In the genomic region with DNA sequence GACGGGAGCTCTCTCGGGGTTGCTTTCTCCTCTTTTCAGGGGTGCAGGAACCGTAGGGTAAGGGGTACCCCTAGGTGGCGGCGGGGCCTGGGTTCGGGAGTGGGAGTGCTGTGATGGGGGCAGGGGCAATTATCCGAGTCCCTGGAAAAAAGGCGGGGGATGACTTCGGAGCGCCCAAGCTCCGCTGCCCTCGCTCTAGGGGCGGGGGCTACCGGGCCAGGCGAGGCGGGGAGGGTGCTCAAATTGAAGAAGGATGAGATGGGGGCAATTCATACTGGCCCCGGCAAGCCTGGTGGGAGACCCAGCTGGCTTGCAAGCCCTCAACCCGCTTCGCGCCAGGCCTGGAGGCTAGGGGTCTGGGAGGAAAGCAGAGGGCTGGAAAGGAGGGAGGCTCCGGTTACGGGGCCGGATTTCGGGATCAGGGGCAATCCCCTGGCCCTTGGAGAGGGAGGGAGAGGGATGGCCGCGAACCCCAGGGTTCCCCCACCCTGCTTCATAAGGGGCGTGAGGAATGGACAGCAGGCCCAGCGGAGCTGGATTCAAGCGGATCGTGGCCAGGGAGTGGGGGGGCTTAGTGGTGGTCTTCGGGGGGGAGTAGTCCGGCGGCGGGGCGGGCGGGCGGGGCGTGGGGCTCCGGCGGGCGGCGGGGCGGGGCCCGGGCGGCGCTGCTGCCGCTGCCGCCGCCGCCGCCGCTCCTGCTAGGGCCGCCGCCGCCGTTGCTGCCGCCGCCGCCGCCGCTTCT, we compare ENCODE assay signal across 8 mouse cellular contexts. TPM values are rescaled to one million over a fixed set of nuclear protein-coding genes. Genes with fewer than 3 reads are reported as not detected.
DNase-seq lines count a peak whose midpoint lies in the region; ATAC-seq and TF ChIP-seq lines count a peak whose summit lies in the region.

No protein-coding gene starts in this region.

- no peaks in the 10 kb centered on the region for H3K36me3 ChIP-seq in megakaryocyte, embryonic 14.5 days (replicated peaks; ENCODE audit: low read length)
- no peaks in the 10 kb centered on the region for H3K36me3 ChIP-seq in forebrain, postnatal 0 days (ENCODE audit: insufficient read depth)
- no peaks in the 10 kb centered on the region for H3K36me3 ChIP-seq in intestine, embryonic 16.5 days (ENCODE audit: control insufficient read depth, insufficient read depth, low read length)
- no peaks in the 10 kb centered on the region for H3K36me3 ChIP-seq in lung, embryonic 15.5 days

- peaks cover 38% of the 10 kb centered on the region for H3K27me3 ChIP-seq in megakaryocyte, embryonic 14.5 days (replicated peaks)
- H3K27me3 ChIP-seq in forebrain, postnatal 0 days (ENCODE audit: insufficient read depth, low read length): no peaks in the 10 kb centered on the region
- H3K27me3 ChIP-seq in intestine, embryonic 16.5 days (replicated peaks; ENCODE audit: control insufficient read depth, insufficient read depth, low read length): no peaks in the 10 kb centered on the region
- H3K27me3 ChIP-seq in lung, embryonic 15.5 days: peaks cover 9% of the 10 kb centered on the region; the same call in 1 of the 2 replicates

- peaks cover 11% of the 10 kb centered on the region for H3K9me3 ChIP-seq in megakaryocyte, embryonic 14.5 days
- no peaks in the 10 kb centered on the region for H3K9me3 ChIP-seq in forebrain, postnatal 0 days (ENCODE audit: low read length)
- H3K9me3 ChIP-seq in intestine, embryonic 16.5 days (ENCODE audit: control insufficient read depth, low read length): no peaks in the 10 kb centered on the region
- H3K9me3 ChIP-seq in lung, embryonic 15.5 days: no peaks in the 10 kb centered on the region

- H3K27ac ChIP-seq in forebrain, postnatal 0 days (ENCODE audit: low read depth, low read length): peak overlapping the region; percentile 78
- H3K27ac ChIP-seq in intestine, embryonic 16.5 days (ENCODE audit: low read length): peak overlapping the region; percentile 45
- peak overlapping the region; percentile 61 for H3K27ac ChIP-seq in lung, embryonic 15.5 days

- H3K9ac ChIP-seq in forebrain, postnatal 0 days: peak overlapping the region; percentile 57
- H3K9ac ChIP-seq in intestine, embryonic 16.5 days (ENCODE audit: low read depth, low read length): peak overlapping the region; percentile 70
- H3K9ac ChIP-seq in lung, embryonic 15.5 days: peak overlapping the region; percentile 50

- DNase-seq in cerebellum, adult 11-12 months: peak; percentile 59
- DNase-seq in forebrain, postnatal 0 days: peak; percentile 34
- peak; percentile 37 to 45 for DNase-seq in spleen, postnatal 10 days (ENCODE audit: low spot score in 2 of 2)
- no peak for DNase-seq in ovary, adult 18-20 months (ENCODE audit: low spot score)

- 27% methylated on average over 37 of the region's 61 CpGs for WGBS in forebrain, postnatal 0 days
- 9% methylated on average over 26 of the region's 61 CpGs for WGBS in intestine, embryonic 16.5 days
- WGBS in lung, embryonic 15.5 days: 12% methylated on average over 31 of the region's 61 CpGs

- ATAC-seq in megakaryocyte, adult 5-6 weeks (ENCODE audit: poor library complexity, severe bottlenecking): no peak
- ATAC-seq in forebrain, postnatal 0 days: no peak
- no peak for ATAC-seq in intestine, embryonic 16.5 days
- ATAC-seq in lung, embryonic 15.5 days (ENCODE audit: borderline replicate concordance, extremely low read depth, low FRiP score, low TSS enrichment): no peak

- H3K4me1 ChIP-seq in megakaryocyte, embryonic 14.5 days: peaks cover 21% of the 10 kb centered on the region
- H3K4me1 ChIP-seq in forebrain, postnatal 0 days (ENCODE audit: insufficient read depth): no peaks in the 10 kb centered on the region
- H3K4me1 ChIP-seq in intestine, embryonic 16.5 days (ENCODE audit: control insufficient read depth, insufficient read depth, low read length): no peaks in the 10 kb centered on the region
- H3K4me1 ChIP-seq in lung, embryonic 15.5 days: 0 out of 2 replicates have a peak, but pooled peaks cover 6% of the 10 kb centered on the region

- H3K4me3 ChIP-seq in megakaryocyte, embryonic 14.5 days (replicated peaks): peak overlapping the region; percentile 93
- peak overlapping the region; percentile 55 for H3K4me3 ChIP-seq in forebrain, postnatal 0 days (ENCODE audit: low read depth, low read length)
- H3K4me3 ChIP-seq in intestine, embryonic 16.5 days (ENCODE audit: low read length): peak overlapping the region; percentile 59
- peak overlapping the region; percentile 59 for H3K4me3 ChIP-seq in lung, embryonic 15.5 days

- H3K4me2 ChIP-seq in forebrain, postnatal 0 days (ENCODE audit: low read depth): peak overlapping the region; percentile 68
- H3K4me2 ChIP-seq in intestine, embryonic 16.5 days (ENCODE audit: low read depth, low read length): peak overlapping the region; percentile 74
- H3K4me2 ChIP-seq in lung, embryonic 15.5 days: peak overlapping the region; percentile 81

- no peak for TF ChIP-seq CTCF in forebrain, postnatal 0 days (IDR thresholded peaks at IDR 0.05; ENCODE audit: low read depth)

RNA-seq across cellular contexts. Expression of a gene that starts 3.7 kb away (rescaled TPM):
- polyA plus RNA-seq in megakaryocyte, embryonic 14.5 days (2012; ENCODE audit: insufficient read depth, low replicate concordance): 3.6 and 10.5 TPM in 2 replicates
- total RNA-seq in megakaryocyte, adult 5-6 weeks (2015): 4.6 and 5.5 TPM in 2 replicates
- 3.3 and 4.0 TPM in 2 replicates for total RNA-seq in megakaryocyte, adult 5-6 weeks (2017)
- 8.5 and 13.8 TPM in 2 replicates for total RNA-seq in forebrain, postnatal 0 days (2014; rRNA removed)
- 3.8 and 4.6 TPM in 2 replicates for polyA plus RNA-seq in forebrain, postnatal 0 days (2015; fragmentation: Nextera tagmentation; extraction: Ambion mirVana)
- 3.2 and 3.5 TPM in 2 replicates for polyA plus RNA-seq in intestine, embryonic 16.5 days (2015; fragmentation: Nextera tagmentation; extraction: Ambion mirVana)
- 4.8 and 5.2 TPM in 2 replicates for polyA plus RNA-seq in lung, embryonic 15.5 days (2015; fragmentation: Nextera tagmentation; extraction: Ambion mirVana)
